Mouse (Mus musculus) liver, embryonic 15.5 days (tissue): ENCODE measurements around the gene Zfp330. TPM values are rescaled to one million over a fixed set of nuclear protein-coding genes. Genes with fewer than 3 reads are reported as not detected.

Source experiments
- polyA plus RNA-seq: library from polyadenylated mRNA; unstranded; fragments of >200 nt; fragmentation: Nextera tagmentation; extraction: Ambion mirVana; gene quantifications from 2 replicates; pipeline ENCODE4 v1.2.1, GENCODE M21; 2015

Gene Zfp330
- polyA plus RNA-seq, 1 experiment from 2014 or later, result 22.7 TPM

Other genes with a start within 250 kb of the Zfp330 start
- 0.07 and 0.16 TPM in 2 replicates for gene Rnf150, start 89.2 kb upstream of the Zfp330 start, polyA plus RNA-seq